Mouse (Mus musculus) heart, postnatal 0 days (tissue): Measurements from ENCODE around the gene Jak3.

Experiments
- CTCF ChIP-seq: IDR thresholded peaks from 2 replicates; pipeline ENCODE4 v1.5.1; 2016; ENCODE audit warnings: antibody characterized with exemption, control low read depth, low read depth
- EP300 ChIP-seq: IDR thresholded peaks from 2 replicates; pipeline ENCODE4 v1.6.1; 2016; ENCODE audit warnings: antibody characterized with exemption, low read depth

DNA sequence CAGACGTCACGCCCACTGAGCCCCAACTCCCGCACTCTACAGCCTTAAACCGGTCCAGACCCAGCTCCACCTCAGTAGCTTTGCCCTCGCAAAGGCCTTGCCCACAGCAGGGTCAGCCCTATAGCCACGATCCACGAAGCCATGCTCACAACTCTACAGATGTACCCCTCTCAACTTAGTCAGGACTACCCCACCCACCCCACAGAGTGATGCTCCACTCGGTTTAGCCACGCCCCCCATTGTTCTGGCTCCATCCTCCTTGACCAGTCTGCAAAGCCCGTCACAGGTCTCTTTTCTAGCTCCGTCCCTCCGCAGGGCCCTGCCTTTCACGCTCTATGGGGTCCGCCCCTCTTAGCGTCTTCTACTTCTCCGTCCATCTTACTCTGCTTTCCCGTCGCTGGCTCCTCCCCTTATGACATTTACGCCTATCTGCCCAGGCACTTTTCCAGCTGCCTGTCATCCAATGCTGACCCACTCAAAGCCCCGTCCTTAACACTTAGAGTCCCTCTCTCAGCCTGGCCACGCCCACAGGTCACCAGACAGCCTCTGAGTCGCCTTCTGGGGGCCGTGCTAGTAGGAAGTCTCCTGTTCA lies 10.1 kb downstream of the Jak3 start:
- TF ChIP-seq CTCF (no peak), EP300 (no peak)
